Mouse (Mus musculus) gastrocnemius, adult 2 months (tissue): ENCODE results near the gene Jazf1. TPM values are rescaled to one million over a fixed set of nuclear protein-coding genes. Genes with fewer than 3 reads are reported as not detected.
A peak's percentile ranks its signal among the peaks of the same experiment; 100 is the strongest.

ENCODE experiments used
- DNase-seq: peaks from one replicate; pipeline ENCODE4 v3.0.0; 2022
- H3K27ac ChIP-seq: fragments of 200-600 bp; 2 replicates; pipeline ENCODE4 v1.8.1; 2022; ENCODE audit warnings: mild to moderate bottlenecking
- H3K4me3 ChIP-seq: fragments of 200-600 bp; 2 replicates; pipeline ENCODE4 v1.8.1; 2022; ENCODE audit warnings: mild to moderate bottlenecking, moderate library complexity
- CTCF ChIP-seq: fragments of 200-600 bp; IDR thresholded peaks from 2 replicates; pipeline ENCODE4 v1.8.1; 2022; ENCODE audit warnings: antibody characterized with exemption, mild to moderate bottlenecking, moderate library complexity
- intact Hi-C: fragments of 180-260 bp; cut with DNase I; formaldehyde crosslinking; loops from one replicate; pipeline ENCODE4 v1.15.1; 2025
- total RNA-seq, 2 experiments: library from RNA; stranded (reverse); gene quantifications; 2 replicates each; pipeline ENCODE4 v1.2.3; 2021

The Jazf1 gene
- total RNA-seq, 2 experiments from 2014 or later, result 0.43 to 1.1 TPM

DNA sequence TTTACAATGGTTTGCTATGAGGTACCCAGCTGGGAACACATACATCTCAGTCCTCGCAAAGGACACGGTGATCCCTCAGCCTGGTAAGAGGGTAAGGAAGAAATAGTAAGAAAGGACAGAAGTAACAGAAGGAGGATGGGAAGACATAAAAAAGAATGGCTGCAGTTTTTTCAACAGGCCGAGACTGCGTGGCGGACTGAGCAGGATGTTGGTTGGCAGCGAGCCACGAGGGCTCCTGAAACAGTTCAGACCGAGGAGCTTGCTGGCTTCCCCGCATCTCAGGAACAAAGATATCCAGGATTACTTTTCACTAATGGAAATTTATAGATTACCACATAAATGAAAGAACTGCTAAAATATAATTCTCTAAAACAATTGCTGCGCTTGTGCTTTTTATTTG is 131.4 kb downstream of the Jazf1 start:
- no peak for TF ChIP-seq CTCF
- intact Hi-C loops, result no loop called here
- H3K4me3 ChIP-seq, result no peak overlapping the region
- DNase-seq, result peak; percentile 67
- no peak overlapping the region for H3K27ac ChIP-seq

DNA sequence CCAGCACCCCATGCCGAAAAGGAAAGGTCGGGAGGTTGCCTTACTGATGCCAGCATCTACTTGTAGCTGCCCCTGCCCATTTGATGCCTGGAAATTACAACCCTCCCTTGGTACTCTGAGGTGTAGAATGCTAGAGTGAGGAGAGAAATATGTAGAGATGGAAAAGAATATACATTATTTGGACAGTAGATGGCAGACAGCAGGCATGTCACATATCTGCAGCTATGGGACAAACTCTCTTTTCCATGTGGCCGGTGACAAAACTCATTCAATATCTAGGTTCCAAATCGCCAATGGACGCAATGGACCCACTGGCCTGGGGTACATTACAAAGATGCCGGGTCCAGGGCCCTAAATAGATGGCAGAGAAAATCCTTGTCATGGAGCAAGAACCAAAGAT is 134.4 kb downstream of the Jazf1 start:
- H3K27ac ChIP-seq, result no peak overlapping the region
- DNase-seq, result no peak
- intact Hi-C loops, result no loop called here
- no peak for TF ChIP-seq CTCF
- no peak overlapping the region for H3K4me3 ChIP-seq

DNA sequence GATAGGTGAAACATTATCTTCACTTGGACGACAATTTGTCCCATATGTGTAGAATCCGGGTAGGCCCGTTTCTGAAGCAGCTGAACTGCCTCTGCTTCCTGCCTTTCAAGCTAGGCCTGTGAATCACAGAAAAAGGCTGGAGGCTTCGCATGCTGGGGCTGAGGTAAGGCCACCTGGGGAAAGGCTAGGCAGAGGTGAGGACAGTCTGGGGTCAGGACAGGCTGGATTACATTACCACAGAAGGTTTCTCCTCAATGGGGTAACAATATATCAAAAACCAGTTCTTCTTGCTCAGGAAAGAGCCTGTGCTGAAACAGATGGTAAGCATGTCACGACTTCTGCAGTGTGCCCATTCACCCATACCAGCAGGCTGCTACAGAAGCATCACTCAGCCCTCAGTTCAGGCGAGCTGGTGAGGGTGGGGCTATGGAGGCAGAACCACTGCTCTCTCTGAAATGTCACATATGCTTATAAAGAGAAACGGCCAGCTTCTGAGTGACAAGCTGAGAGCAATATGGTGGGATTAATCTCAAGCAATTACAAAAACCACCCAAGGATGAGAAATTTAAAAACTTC is 135.7 kb downstream of the Jazf1 start:
- TF ChIP-seq CTCF, result no peak
- intact Hi-C loops, result no loop called here
- Histone ChIP-seq H3K27ac (no peak overlapping the region), H3K4me3 (no peak overlapping the region)
- no peak for DNase-seq

DNA sequence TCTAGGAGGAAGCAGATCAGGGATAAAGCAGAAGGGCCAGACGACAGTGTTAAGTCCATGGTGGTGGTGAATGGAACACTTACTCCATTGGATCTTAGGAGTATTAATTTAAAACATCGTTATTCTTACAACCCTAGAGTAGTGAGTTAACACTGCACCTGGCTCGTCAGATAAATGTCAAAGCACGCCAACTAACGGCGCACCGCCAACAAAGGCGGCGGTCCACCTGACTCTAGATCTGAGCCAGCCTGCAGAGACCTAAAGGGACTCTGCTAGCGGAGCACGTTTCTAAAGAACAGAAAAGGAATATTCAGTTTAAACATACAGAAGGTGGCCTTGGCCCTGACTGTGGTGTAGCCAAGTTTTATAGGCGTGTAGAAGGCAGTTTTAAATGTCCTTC is 139.1 kb downstream of the Jazf1 start:
- DNase-seq, result no peak
- Histone ChIP-seq H3K4me3 (no peak overlapping the region), H3K27ac (no peak overlapping the region)
- no peak for TF ChIP-seq CTCF
- intact Hi-C loops, result loop anchor here (5.0 kb wide), 1 partner anchor 43 kb away; no protein-coding TSS in a partner anchor

DNA sequence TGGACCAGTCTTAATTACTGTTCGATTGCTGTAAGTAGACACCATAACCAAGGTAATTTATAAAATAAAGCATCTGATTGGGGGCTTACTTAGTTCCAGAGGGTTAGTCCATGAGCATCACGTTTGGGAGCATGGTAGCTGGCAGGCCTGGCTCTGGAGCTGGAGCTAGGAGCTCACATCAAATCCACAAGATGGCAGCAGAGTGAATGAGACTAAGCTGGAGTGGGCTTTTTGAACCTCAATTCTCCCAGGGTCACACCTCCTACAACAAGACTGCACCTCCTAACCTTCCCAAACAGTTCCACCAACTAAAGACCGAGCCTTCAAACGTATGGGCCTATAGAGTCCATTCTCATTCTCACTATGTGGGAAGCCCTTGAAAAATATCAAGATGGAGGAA is 141.5 kb downstream of the Jazf1 start:
- TF ChIP-seq CTCF, result peak; percentile 51
- Histone ChIP-seq H3K4me3 (no peak overlapping the region), H3K27ac (no peak overlapping the region)
- no peak for DNase-seq
- intact Hi-C loops, result loop anchor here (5.0 kb wide), 1 partner anchor 45 kb away; no protein-coding TSS in a partner anchor

DNA sequence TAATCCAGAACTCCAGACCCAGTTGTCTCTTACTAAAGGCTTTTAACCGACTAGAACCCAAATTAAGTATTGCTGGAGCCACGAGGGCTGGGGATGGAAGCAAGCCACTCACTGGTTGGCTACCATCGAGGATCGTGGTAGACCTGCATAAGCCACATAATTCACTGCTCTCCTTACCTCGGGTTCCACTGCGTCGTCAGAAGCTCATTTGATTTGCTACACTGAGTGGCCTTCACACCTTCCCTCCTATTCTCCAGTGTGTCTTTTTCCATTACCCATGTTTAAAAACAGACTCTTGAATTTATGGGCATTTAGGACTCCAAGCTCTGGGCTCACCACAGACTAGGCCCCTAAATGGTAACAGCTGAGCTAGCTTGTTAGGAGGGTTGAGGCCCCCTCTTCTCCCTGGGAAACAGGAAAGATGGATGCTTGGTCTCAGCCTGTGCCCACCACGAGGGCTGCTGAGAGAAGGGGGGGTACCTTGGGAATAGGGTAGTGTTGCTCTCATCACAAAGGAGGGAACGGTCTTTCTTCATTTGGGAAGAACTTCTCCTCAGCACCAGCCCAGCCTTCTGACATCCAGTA is 142.9 kb downstream of the Jazf1 start:
- no peak for DNase-seq
- Histone ChIP-seq H3K27ac (no peak overlapping the region), H3K4me3 (no peak overlapping the region)
- intact Hi-C loops, result loop anchor here (5.0 kb wide), 1 partner anchor 47 kb away; no protein-coding TSS in a partner anchor
- no peak for TF ChIP-seq CTCF

DNA sequence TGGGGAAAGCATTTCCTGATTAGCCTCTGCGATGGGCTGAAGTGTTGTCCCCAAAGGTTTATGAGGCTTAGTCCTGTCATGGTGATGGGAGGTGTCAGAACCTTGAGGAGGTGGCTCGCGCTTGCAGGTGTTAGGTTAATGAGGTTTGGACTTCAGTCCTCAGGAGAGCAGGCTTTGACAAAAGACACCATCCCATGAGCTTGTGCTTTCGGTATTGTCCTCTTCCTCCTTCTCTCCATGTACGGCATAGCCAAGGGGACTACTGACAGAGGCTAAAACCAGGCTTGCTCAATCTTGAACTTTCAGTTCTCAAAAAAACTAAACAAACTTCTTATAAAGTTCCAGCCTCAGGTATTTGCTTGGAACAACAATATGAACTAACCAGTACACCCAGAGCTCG is 147.2 kb downstream of the Jazf1 start:
- Histone ChIP-seq H3K4me3 (no peak overlapping the region), H3K27ac (no peak overlapping the region)
- TF ChIP-seq CTCF, result no peak
- intact Hi-C loops, result no loop called here
- DNase-seq, result no peak

DNA sequence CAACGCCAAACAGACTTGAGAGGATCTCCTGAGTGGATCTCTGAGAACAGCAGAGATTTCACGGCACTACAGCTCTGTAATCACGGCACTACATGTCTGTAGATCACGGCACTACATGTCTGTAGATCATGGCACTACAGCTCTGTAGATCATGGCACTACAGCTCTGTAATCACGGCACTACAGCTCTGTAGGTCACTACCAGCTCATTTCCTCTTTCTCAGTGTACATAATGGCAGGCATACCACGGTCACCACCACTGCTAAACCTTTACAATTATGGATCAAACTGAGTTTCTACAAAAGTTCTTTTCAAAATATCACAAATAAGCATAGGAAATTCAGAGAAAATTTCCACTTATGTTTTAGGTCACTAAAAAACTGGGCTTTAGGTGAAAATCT is 147.7 kb downstream of the Jazf1 start:
- intact Hi-C loops, result no loop called here
- no peak for TF ChIP-seq CTCF
- Histone ChIP-seq H3K4me3 (no peak overlapping the region), H3K27ac (no peak overlapping the region)
- no peak for DNase-seq

DNA sequence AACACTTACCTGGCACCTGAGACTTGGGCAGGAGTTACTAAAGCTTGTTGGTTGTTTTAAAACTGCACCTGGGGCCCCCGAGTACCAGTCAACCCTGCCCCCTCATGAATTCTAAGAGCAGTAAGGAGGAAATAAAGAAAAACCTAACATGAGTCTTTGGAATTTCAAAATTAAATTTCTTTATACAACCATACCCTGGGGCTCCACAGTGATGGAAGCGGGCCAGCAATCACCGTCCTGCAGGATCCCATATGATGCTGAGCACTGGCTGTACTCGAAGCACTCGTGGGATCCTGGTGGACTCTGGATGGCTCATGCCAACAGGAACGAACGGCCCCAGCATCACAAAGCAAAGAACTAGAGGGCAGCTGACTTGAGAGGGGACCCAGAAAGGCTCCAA is 149.0 kb downstream of the Jazf1 start:
- no peak overlapping the region for H3K4me3 ChIP-seq
- no peak for TF ChIP-seq CTCF
- H3K27ac ChIP-seq, result no peak overlapping the region
- intact Hi-C loops, result loop anchor here (1.0 to 10.0 kb wide), 5 partner anchors 76 to 663 kb away; no protein-coding TSS in a partner anchor
- DNase-seq, result no peak

DNA sequence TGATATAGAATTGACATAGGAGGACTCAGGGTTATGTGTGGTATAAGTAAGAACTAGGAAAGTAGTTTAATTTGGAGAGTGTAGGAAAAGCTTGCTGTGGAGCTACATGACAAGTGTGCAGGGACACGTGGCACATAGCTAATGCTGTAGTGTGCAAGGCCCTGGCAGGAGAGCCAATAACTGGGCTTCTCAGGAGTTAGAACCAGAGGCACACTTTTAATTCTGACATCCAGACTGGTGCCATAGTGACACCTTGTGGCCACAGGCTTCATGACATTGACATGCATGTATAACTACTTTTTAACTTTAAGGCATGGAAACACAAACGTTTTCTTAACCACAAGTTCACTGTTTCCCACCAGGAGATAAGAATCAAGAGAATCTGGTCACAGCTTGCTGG is 149.5 kb downstream of the Jazf1 start:
- DNase-seq, result peak; percentile 77
- peak; percentile 93; the same call in 1 of the 2 replicates for TF ChIP-seq CTCF
- intact Hi-C loops, result loop anchor here (1.0 to 10.0 kb wide), 5 partner anchors 76 to 662 kb away; no protein-coding TSS in a partner anchor
- H3K4me3 ChIP-seq, result no peak overlapping the region
- H3K27ac ChIP-seq, result no peak overlapping the region

DNA sequence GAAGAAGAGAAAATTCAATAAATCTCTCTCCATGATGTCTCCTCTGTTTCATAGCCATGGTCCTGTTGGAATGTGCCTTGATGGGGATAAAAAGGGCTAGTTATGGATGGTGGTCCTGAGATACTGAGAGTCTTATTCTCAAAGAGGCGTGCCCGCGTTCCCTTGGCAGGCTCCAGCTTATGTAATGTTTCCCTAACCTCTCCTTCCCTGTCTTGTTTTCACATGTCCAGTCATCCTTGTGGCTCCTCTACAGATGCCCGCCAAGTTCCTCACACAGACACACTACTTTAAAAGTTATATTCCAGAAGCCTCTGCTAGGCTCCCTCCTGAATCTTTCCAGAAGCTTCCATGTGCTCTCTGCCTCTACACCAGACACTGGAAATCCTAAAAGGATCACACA is 151.0 kb downstream of the Jazf1 start:
- Histone ChIP-seq H3K27ac (no peak overlapping the region), H3K4me3 (no peak overlapping the region)
- DNase-seq, result no peak
- intact Hi-C loops, result loop anchor here (5.0 to 10.0 kb wide), 3 partner anchors 193 to 343 kb away; no protein-coding TSS in a partner anchor
- TF ChIP-seq CTCF, result no peak

DNA sequence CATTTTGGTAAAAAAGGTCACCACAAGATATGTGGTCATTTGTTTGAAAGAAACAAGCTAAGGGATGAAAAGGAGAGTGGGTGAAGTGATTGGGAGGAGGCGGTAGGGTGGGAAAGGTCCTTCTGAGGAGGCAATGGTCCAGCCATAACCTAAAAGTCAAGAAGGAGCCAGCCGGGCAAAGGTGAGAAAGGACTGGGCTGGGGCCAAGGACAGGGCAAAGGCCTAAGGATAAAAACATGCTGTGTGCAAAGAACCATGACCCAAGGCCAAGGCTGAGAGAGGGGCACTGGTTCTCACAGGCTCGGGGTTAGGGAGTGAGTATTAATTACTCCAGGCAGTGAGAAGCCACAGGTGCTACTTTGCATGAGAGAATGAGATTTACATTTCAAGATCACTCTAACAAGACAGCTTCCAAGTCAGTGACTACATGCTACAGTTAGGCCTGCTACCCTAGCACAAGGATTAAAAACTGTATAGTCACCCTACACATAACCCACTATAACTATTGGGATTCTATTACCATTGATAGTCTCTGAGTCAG is 151.5 kb downstream of the Jazf1 start:
- DNase-seq, result no peak
- Histone ChIP-seq H3K4me3 (no peak overlapping the region), H3K27ac (no peak overlapping the region)
- no peak for TF ChIP-seq CTCF
- intact Hi-C loops, result loop anchor here (5.0 to 10.0 kb wide), 3 partner anchors 192 to 342 kb away; no protein-coding TSS in a partner anchor

DNA sequence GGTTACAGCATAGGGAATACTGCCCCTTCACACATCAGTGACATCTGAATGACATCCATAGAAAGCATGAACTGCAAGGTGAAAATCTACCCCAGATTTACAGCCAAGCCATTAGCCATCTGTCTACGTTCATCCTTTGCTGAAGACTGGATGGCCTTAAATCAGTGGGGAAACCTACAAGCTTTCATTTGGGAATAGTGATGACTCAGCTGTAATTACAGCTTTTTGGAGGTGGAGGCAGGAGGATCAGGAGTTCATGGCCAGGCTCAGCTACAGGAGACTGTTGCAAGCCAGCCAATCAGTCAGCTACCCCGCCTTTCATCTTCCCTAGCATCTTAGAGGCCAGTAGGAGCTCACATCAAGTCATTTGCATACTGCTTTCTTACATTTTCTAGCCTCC is 153.5 kb downstream of the Jazf1 start:
- no peak for TF ChIP-seq CTCF
- no peak overlapping the region for H3K4me3 ChIP-seq
- no peak for DNase-seq
- intact Hi-C loops, result loop anchor here (5.0 to 10.0 kb wide), 3 partner anchors 190 to 340 kb away; no protein-coding TSS in a partner anchor
- H3K27ac ChIP-seq, result no peak overlapping the region
